22 mouse cellular contexts compared by ENCODE assay signal in genomic region chr16:89857666-89858065, GRCm38 (mm10).
DNase-seq lines count a peak whose midpoint lies in the region; TF ChIP-seq lines count a peak whose summit lies in the region.
"Had no signal": no experiment of that assay in that cellular context is flagged by ENCODE, and none has a peak within 500 bp of the region (broad histone marks: within the 10 kb centered on the region; RNA-seq: fewer than 3 reads in every experiment).

No protein-coding gene starts in this region.

- no peaks in the 10 kb centered on the region for H3K27me3 ChIP-seq in testis, adult 2 months (ENCODE audit: control insufficient read depth, insufficient read depth, low read length)
- H3K27me3 ChIP-seq: embryonic facial prominence, embryonic 12.5 days; embryonic facial prominence, embryonic 15.5 days; forebrain, embryonic 15.5 days; heart, embryonic 13.5 days; hindbrain, embryonic 15.5 days had no signal

- H3K4me3 ChIP-seq in layer of hippocampus, adult 2 months: no peak overlapping the region
- peak overlapping the region; percentile 53; the same call in 1 of the 2 replicates for H3K4me3 ChIP-seq in testis, adult 2 months (ENCODE audit: control insufficient read depth, low read depth, low read length)
- no peak overlapping the region for H3K4me3 ChIP-seq in olfactory bulb, adult 2 months (ENCODE audit: insufficient read depth, low read depth, low read length)
- H3K4me3 ChIP-seq: embryonic facial prominence, embryonic 12.5 days; embryonic facial prominence, embryonic 15.5 days; forebrain, embryonic 15.5 days; heart, adult 2 months; heart, embryonic 10.5 days; heart, embryonic 13.5 days; hindbrain, embryonic 15.5 days had no signal

- TF ChIP-seq CTCF in layer of hippocampus, adult 2 months (conservative IDR thresholded peaks at IDR 0.05): no peak
- no peak for TF ChIP-seq CTCF in testis, adult 2 months (IDR thresholded peaks at IDR 0.05; ENCODE audit: control insufficient read depth, insufficient read depth, insufficient replicate concordance, low read depth, low read length)
- TF ChIP-seq CTCF in olfactory bulb, adult 2 months (IDR thresholded peaks at IDR 0.05; ENCODE audit: insufficient read depth, low read depth, low read length): no peak

- TF ChIP-seq POLR2A in testis, adult 2 months (IDR thresholded peaks at IDR 0.05; ENCODE audit: control insufficient read depth, low read depth, low read length): no peak
- no peak for TF ChIP-seq POLR2A in olfactory bulb, adult 2 months (IDR thresholded peaks at IDR 0.05; ENCODE audit: insufficient read depth, low read depth, low read length)

- WGBS in olfactory bulb, adult 2 months: 44% methylated on average over 3 of the region's 3 CpGs

- DNase-seq in layer of hippocampus, adult 2 months (ENCODE audit: low spot score in 2 of 2): no peak
- DNase-seq in layer of hippocampus, postnatal 36 days: no peak
- DNase-seq in testis, postnatal 10 days (ENCODE audit: low spot score): no peak
- DNase-seq in spleen, adult 12 weeks (ENCODE audit: low spot score): no peak
- DNase-seq: adrenal gland, adult 8-10 months; adrenal gland, postnatal 25 days; cerebellum, adult 18-20 months; cerebellum, adult 9-10 months; cerebellum, postnatal 14 days; gastrocnemius, postnatal 10 days; gastrocnemius, postnatal 36 days; heart, adult 2 months; heart, postnatal 14 days; heart, postnatal 4 days had no signal

- no peaks in the 10 kb centered on the region for H3K36me3 ChIP-seq in testis, adult 2 months (ENCODE audit: control insufficient read depth, insufficient read depth, low read length)
- H3K36me3 ChIP-seq: hindbrain, embryonic 15.5 days had no signal

- 0 out of 2 replicates have a peak, but pooled peaks cover 2% of the 10 kb centered on the region for H3K4me1 ChIP-seq in testis, adult 2 months (ENCODE audit: control insufficient read depth, insufficient read depth, low read length)
- H3K4me1 ChIP-seq in olfactory bulb, adult 2 months (ENCODE audit: control insufficient read depth, insufficient read depth, low read length): peaks cover 25% of the 10 kb centered on the region

- H3K27ac ChIP-seq in layer of hippocampus, adult 2 months: 0 out of 2 replicates have a peak overlapping the region, but pooled peaks have one; percentile 15
- no peak overlapping the region for H3K27ac ChIP-seq in testis, adult 2 months (ENCODE audit: control insufficient read depth, insufficient read depth, low read depth, low read length)
- 0 out of 2 replicates have a peak overlapping the region, but pooled peaks have one; percentile 21 for H3K27ac ChIP-seq in olfactory bulb, adult 2 months (ENCODE audit: insufficient read depth, low read depth, low read length)
- H3K27ac ChIP-seq: embryonic facial prominence, embryonic 12.5 days; embryonic facial prominence, embryonic 15.5 days; forebrain, embryonic 15.5 days; heart, adult 2 months; heart, embryonic 10.5 days; heart, embryonic 13.5 days; hindbrain, embryonic 15.5 days had no signal
